Mouse (Mus musculus) lung, embryonic 15.5 days (tissue): ENCODE data around the gene C1qc. TPM values are rescaled to one million over a fixed set of nuclear protein-coding genes. Genes with fewer than 3 reads are reported as not detected.

Source experiments
- ATAC-seq: fragments of 200-750 bp; cut with Nextera tagmentation; 2 replicates; pipeline ENCODE4 v1.8.0; 2017; ENCODE audit warnings: moderate number of reproducible peaks, borderline replicate concordance; ENCODE audit not compliant: low FRiP score, low TSS enrichment; ENCODE audit errors: extremely low read depth
- H3K27ac ChIP-seq: fragments of 300-500 bp; sonication (generic); 2 replicates; pipeline ENCODE4 v1.5.1; 2015; ENCODE audit warnings: moderate library complexity, mild to moderate bottlenecking, inconsistent platforms
- H3K27me3 ChIP-seq: fragments of 300-500 bp; sonication (generic); 2 replicates; pipeline ENCODE4 v1.6.1; 2015; ENCODE audit warnings: inconsistent platforms
- H3K36me3 ChIP-seq: fragments of 300-500 bp; sonication (generic); 2 replicates; pipeline ENCODE4 v1.6.1; 2015; ENCODE audit warnings: inconsistent platforms
- H3K4me1 ChIP-seq: fragments of 300-500 bp; sonication (generic); 2 replicates; pipeline ENCODE4 v1.6.1; 2015; ENCODE audit warnings: inconsistent platforms
- H3K4me2 ChIP-seq: fragments of 300-500 bp; sonication (generic); 2 replicates; pipeline ENCODE4 v1.6.1; 2015; ENCODE audit warnings: inconsistent platforms, mild to moderate bottlenecking, moderate library complexity
- H3K4me3 ChIP-seq: fragments of 300-500 bp; sonication (generic); 2 replicates; pipeline ENCODE4 v1.5.1; 2015; ENCODE audit warnings: mild to moderate bottlenecking, inconsistent platforms
- H3K9ac ChIP-seq: fragments of 300-500 bp; sonication (generic); 2 replicates; pipeline ENCODE4 v1.6.1; 2015; ENCODE audit warnings: inconsistent platforms
- H3K9me3 ChIP-seq: fragments of 300-500 bp; sonication (generic); 2 replicates; pipeline ENCODE4 v1.6.1; 2016; ENCODE audit warnings: inconsistent platforms
- WGBS: fragments of 180-500 bp; shearing (Covaris S2); methylation state at CpG from one replicate; pipeline ENCODE4 v1.1.7; 2015; 5-methylcytosine and 5-hydroxymethylcytosine counted together
- polyA plus RNA-seq: library from polyadenylated mRNA; unstranded; fragments of >200 nt; fragmentation: Nextera tagmentation; extraction: Ambion mirVana; gene quantifications from 2 replicates; pipeline ENCODE4 v1.2.1, GENCODE M21; 2015

The C1qc gene
- polyA plus RNA-seq, 1 experiment from 2014 or later = 24.6 TPM

DNA sequence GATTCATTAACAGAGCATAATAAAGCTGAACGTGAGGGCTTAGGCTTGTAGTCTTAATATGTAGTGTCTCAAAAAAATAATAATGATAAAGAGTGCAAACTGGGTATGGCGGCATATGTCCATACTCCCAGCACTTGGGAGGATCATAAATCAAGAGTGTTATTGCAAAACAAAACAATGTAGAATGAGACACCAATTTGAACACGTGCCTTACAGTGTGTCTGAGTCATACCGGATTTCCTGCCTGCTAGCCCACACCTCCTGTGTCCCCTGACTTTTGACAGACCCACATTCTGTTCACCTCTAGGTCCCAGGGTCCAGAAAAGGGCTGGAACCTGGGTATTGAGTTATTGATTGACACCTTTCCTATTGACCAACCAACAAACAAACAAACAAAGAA, 50.8 kb downstream of the C1qc start:
- ATAC-seq = no peak
- Histone ChIP-seq H3K4me3 (no peak overlapping the region), H3K4me2 (no peak overlapping the region), H3K27ac (no peak overlapping the region), H3K36me3 (no peaks in the 10 kb centered on the region), H3K9ac (no peak overlapping the region), H3K9me3 (no peaks in the 10 kb centered on the region), H3K27me3 (peaks cover 40% of the 10 kb centered on the region), H3K4me1 (no peaks in the 10 kb centered on the region; the same call in 1 of the 2 replicates)
- 55% methylated on average over 4 of the region's 4 CpGs for WGBS

DNA sequence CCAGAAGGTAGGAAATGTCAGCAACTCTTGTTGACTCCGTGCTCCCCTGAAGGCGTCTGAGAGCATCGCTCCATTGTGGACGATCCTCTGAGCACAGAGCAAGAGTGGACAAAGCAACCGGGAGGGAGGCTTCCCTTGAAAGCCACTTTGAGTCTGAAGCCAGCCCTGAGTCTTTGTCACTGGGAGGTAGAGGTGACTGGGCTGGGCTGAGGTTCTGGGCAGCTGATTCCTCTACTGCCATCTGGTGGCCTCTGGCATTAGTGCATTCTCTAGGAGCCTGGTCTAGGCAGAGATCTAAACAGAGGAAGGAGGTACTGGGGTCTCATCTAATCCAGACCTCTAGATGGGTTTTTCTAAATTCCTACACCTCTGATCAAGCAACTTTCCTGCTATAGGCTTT, 51.8 kb downstream of the C1qc start:
- Histone ChIP-seq H3K27me3 (peaks cover 37% of the 10 kb centered on the region), H3K36me3 (no peaks in the 10 kb centered on the region), H3K4me2 (no peak overlapping the region), H3K9me3 (no peaks in the 10 kb centered on the region), H3K9ac (no peak overlapping the region), H3K4me1 (peaks cover 8% of the 10 kb centered on the region), H3K4me3 (no peak overlapping the region), H3K27ac (no peak overlapping the region)
- whole genome bisulfite sequencing = 10% methylated on average over 5 of the region's 5 CpGs
- ATAC-seq = no peak

Other genes with a start within 250 kb of the C1qc start
- gene Ephb2, start 57.1 kb downstream of the C1qc start, polyA plus RNA-seq = 5.1 and 5.8 TPM in 2 replicates
- 46.4 and 51.0 TPM in 2 replicates for gene C1qb, start 6.9 kb downstream of the C1qc start, polyA plus RNA-seq
- gene C1qa, start 5.7 kb upstream of the C1qc start, polyA plus RNA-seq = 33.2 TPM in 2 replicates
- 0.06 and 0.34 TPM in 2 replicates for gene Epha8, start 63.8 kb upstream of the C1qc start, polyA plus RNA-seq
- gene Zbtb40, start 155.7 kb upstream of the C1qc start, polyA plus RNA-seq = 4.1 and 5.1 TPM in 2 replicates